Mouse (Mus musculus) frontal cortex, postnatal 25 days (tissue): ENCODE data around the gene Runx2.

Source experiments
- DNase-seq, 2 experiments: peaks; one replicate each; pipeline ENCODE4 v3.0.0; 2022; ENCODE audit warnings: low spot score in 2 of 2

The Runx2 gene

GRCm38 (mm10) chr17:44767375-44767774 is 47.2 kb downstream of the Runx2 start:
- DNase-seq, result no peak

DNA sequence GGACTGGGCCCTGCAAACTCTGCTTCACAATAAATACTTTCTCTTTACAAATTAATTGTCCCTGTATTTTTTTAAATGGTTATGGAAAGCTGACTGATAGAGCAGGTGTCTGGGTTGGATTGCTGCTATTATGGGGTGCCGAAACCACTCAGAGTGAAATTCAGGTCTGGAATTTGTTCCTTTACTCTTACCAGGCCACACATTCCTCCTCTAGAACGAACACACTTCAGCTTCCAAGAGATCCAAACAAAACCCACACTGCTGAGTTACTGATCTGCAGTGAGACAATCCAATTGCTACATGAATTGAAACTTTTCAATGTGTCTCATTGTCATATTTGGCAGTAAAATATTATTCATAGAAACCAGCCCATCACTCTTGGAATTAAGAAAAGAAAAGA is 47.6 kb downstream of the Runx2 start:
- no peak for DNase-seq

DNA sequence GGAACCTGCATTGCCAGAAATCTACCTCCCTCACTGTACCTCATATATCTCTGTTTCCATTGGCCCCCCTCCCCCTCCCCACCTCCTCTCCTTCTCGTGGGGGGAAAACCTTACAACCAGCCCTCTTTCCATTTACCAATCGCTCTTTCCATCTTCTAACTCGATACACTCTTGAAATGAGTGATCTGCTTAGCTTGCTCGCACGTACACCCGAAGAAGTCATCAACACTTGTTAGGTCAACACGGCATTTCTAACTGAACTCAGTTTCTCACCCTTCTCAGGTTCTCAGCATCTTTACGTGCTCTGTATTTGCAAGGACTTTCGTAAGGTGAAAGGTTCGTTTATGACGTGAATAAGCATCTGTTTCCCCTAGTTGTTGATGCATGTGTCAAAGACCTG is 48.3 kb downstream of the Runx2 start:
- DNase-seq, result no peak

DNA sequence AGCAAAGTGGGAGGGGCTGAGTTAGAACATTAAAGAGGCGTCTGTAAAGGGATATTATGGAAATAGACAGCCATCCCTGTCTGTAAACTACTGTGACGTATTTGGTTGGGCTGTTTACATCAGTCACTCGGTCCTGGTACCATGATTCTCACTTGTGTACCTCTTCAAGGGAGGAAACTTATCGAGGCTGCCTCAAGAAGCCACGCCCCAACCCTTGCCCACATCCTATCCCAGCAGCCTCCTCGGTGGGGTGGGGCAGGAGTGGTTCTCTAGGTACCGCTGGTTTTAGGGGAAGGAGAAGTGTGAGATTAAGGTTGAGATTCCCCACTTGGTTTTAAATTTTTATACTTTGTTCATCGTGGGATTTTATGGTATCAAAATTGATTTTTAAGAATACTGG is 69.2 kb downstream of the Runx2 start:
- no peak for DNase-seq

DNA sequence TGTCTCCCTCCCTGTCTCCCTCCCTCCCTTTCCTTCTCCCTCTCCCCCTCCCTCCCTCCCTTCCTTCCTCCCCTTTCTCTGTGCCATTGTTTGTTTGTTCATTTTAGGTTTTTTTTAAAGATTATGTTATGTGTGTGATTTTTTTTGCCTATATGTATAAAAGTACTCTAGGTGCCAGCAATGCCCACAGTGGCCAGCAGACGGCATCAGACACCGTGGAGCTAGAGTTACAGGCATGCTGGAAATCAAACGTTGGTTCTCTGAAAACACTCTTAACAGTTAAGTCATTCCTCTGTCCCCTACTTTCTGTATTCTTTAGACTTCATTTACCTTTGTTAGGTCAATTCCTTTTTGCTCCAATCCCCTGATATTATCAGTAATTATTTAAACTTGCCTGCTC is 70.8 kb downstream of the Runx2 start:
- DNase-seq, result no peak

DNA sequence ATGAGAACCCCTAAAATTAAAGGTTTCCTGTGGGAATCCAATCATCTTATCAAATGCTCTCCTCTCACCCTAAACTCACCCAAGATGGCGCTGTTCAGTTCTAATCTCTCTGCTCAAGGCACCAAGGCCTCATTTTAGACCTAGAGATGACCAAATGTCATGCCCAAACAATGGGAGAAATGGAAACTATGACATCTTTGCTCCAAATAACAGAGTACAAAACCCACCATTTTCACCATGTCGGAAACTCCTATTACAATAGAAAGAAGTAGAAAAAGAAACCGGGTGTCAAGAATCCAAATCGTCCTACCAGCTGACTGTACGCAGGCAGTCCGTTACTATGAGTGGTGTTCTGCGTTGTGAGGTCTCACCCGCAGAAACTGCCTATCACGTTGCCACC is 72.4 kb downstream of the Runx2 start:
- DNase-seq, result no peak

- no peak for DNase-seq
Observed at GRCm38 (mm10) chr17:44738121-44738637, 76.4 kb downstream of the Runx2 start.

GRCm38 (mm10) chr17:44737275-44738120 is 77.1 kb downstream of the Runx2 start:
- DNase-seq, result no peak

DNA sequence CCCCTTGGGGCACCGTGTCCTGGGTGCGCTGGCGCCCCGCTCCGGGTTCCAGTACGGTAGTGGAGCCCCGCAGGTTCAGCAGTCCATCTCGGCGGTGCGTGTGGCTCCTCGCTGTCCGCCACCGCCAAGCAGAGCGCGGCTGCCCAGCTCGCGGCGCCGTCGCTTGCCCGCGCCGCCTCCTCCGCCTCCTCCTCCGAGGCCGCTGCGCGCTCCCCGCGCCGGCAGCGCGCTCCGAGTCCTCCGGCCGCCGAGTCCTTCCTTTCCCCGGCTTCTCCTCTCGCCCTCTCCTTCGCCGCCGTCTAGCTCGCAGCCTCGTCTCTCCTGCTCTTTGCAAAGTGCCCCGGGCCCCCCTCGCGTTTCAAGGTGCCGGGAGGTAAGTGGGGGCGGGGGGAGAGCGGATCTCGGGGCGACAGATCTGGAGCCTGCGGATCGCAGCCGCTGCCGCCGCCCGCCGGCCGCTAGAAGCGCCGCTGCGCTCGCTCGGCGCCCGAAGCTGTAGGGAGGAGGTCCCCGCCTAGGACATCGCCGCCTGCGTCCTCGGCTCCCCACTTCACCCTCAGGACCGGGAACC is 78.5 kb downstream of the Runx2 start:
- DNase-seq, result peak; percentile 47 to 58

DNA sequence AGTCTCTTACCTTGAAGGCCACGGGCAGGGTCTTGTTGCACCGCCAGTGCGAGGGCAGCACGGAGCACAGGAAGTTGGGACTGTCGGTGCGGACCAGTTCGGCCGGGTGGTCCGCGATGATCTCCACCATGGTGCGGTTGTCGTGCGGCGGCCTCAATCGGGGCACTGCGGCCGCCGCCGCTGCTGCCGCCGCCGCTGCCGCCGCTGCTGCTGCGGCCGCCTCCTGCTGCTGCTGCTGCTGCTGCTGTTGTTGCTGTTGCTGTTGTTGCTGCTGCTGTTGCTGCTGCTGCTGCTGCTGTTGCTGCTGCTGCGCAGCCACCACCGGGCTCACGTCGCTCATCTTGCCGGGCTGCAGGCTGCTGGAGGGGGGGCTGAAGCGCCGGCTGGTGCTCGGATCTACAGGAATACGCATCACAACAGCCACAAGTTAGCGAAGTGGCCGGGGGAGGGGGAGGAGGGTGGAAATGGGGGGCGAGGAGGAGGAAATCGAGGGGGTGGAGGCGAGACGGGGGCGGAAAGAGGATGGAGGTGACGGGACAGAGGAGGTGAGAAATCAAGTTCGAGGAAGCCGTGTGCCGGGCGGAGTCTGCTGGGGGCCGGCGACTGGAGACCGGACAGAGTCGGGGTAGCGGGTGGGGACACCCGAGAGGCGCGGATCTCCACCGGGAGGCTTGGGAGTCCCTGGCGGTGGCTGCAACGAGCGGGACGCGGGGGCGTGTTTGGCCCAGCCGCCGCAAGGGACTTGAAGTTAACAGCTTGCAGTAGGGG is 79.2 kb downstream of the Runx2 start:
- DNase-seq, result peak; percentile 36 to 41

DNA sequence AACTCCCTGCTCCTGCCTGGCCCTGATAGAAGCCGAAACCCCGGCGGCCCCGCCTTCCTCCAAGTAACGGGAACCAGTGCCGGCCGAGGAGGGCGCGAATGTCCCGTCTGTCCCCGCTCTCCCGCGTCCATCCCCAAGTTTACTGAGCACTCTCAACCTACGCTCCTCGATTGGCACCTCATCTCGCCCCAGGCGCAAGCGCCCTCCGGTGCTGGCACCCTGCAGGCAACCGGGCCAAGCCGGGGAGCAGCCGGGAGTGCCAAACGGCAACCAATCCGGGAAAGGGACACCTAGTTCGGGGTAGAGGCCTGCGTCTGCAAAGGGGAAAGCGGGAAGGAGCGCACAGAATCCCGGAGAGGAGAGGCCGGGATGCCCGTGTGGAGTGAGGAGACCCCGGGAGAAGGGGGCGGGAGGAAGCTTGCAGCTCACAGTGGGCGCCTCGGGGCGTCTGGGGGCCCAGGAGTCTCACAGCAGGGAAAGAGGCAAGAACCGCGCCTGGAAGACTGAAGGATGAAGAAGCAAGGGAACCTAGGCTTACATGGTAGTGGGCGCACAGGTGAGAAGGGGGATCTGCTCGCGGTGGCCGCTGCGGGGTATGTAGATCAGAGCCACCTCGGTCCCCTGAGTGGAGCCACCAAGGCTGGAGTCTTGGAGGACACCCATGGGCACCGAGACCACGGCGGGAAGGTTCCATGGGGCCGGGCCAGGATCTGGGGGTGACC is 79.9 kb downstream of the Runx2 start:
- peak; percentile 29 to 36 for DNase-seq

GRCm38 (mm10) chr17:44733544-44734310 is 80.9 kb downstream of the Runx2 start:
- DNase-seq, result no peak

- DNase-seq, result no peak
Observed at GRCm38 (mm10) chr17:44728464-44728863, 86.1 kb downstream of the Runx2 start.

DNA sequence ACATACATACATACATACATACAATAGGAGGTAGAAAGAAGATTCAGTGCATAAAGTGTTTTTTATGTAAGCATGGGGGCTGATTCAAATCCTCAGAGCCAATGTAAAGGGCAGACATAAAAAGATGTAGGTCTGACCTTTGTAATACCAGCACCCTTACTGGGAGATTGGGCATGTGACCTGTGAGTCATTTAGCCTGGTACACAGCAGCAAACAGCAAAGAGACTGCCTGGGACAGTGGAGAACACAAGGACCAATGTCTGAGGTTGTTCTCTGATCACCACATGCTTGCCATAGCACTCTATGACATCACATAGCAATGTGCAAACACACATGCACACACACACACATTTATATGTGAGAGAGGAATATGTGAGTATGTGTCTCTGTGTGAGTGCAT is 86.9 kb downstream of the Runx2 start:
- no peak for DNase-seq

DNA sequence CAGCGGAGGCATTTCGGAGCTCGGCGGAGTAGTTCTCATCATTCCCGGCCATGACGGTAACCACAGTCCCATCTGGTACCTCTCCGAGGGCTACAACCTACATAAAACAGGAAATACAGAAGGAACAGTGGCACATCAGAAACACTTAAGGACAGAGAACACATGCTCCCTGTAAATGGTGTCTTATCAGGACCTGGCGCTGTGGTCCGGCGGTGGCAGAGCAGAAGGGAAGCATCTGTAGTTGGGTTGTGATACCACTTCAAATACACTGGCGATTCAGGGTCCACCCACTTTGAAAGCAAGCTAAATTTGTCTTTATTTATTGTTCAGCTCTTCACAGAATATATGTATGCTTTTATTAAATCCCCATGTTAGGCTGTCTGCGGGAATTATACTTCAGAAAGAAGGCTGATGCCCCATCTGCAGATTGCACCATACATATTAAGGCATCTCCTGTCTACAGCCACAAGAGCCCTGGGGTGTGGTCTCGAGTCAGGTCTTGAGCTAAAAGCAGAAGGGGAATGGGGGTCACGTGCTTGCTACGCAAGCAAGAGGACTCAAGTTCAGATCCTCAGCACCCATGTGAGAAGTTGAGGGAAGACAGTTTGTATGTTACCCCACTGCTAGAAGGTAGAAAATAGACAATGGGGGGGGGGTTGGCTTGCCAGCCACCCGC is 89.7 kb downstream of the Runx2 start:
- DNase-seq, result no peak

DNA sequence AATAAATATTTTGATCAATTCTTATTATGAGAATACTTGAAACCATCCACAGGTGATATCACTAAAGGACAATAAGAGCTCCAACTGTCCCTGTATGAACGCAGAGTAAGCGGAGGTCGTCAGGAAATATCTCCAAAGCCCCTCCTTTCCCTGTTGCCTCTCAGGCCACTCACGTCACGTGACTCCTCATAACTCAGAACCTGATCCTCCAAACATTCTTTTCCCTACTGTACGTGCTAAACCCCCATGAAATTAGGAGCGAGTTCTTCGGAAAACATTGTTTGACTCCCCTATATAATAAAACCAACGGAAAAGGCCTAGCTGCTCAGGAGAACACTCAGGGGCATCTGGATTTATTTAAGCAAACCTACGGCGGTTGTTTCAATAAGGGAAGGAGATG is 90.3 kb downstream of the Runx2 start:
- no peak for DNase-seq

DNA sequence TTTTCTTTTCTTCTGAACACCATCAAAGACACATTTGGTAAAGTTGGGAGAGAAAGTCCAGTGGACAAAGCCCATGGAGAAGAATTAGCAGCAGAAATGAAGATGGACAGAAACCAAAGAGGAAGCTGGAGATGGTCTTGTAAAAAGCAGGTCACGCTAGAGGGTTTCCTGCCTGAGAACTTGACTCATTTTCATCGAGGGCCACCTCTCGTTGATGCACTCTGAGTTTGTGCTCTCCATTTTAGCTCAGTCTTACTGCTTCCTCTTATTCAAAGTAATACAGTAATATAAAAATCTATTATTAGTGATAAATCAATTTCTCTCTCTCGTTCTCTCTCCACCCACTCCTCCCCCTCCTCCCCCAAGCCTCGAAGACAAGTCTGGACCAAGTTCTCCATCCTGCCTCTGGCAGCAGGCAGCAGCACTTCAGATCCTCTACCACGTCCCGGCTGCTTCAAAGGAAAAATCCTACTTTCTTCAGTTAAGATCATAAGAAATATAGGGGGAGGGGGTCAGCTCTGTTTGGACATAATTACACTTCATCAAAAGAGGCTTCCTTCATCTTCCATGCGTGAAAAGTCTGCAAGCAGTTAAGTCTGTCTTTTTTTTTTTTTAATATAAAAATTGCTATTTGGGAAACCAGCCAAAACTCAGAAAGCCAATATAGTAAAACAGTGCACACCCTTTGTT is 92.3 kb downstream of the Runx2 start:
- DNase-seq, result no peak

- no peak for DNase-seq
Observed at GRCm38 (mm10) chr17:44718591-44718990, 96.0 kb downstream of the Runx2 start.

GRCm38 (mm10) chr17:44718036-44718435 is 96.6 kb downstream of the Runx2 start:
- no peak for DNase-seq

DNA sequence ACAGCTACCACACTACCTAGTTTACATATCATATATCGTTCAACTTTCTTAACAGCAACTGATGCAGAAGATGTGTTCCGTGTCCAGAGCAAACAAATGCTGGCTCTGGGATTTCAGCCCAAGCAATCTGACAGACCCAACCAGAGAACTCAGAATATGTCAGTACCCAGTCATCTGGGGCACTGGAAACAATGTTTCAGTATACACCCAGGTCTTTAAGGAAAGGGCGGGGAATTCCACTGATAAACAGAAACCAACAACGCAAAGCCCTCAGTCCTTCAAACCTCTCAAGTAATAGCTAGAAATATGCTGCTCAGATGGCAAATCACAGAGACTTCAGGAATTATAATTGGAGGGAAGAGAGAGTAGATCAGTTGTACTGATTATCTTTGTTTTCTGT is 100.5 kb downstream of the Runx2 start:
- no peak for DNase-seq
